Mouse (Mus musculus): ENCODE data around the gene Dazap2. TPM values are rescaled to one million over a fixed set of nuclear protein-coding genes. Genes with fewer than 3 reads are reported as not detected.

Dazap2 gene
- total RNA-seq, 2 experiments from 2014 or later: 161 to 177 TPM

- DNase-seq: no peak
- intact Hi-C loops (cut with DNase I): no loop called here
These were observed 20.9 kb downstream of the Dazap2 start for GRCm38 (mm10) chr15:100635851-100636645.

DNA sequence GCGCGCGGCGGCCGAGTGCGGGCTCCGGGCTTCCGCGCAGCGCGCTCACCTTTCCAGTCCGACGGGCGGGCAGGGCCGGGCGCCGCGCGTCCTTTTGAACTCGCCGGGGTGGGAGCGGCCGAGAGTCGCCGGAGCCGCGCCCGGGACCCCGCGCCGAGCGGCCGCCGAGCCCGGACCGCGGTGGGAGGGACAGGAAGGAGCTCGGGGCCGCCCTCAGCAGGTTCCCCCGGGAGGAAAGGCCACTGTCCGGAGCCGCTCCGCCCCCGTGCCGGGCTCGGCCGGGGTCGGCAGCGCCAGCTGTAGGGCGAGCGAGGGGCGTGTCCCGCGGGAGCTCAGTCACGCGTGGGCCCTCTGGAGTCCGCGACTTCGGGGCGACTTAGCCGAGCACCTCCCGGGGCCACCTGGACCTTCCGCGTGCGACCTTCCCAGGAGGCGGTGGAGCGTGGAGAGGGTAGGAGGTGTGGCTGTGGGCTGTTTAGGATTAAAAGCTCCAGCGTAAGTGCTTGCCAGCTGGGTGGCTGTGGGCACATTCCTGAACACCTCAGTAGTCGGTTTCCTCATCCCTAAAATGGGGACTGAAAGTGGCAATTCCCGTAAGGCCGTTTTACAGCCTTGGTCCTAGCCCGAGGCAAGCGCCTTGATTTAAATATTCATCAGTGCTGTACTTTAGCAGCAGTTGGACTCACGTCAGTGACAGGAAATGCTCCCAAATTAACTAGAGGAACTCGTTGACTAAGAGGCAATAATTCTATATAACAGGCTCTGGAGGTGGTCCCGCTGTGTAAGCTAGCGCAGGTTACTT lies 21.8 kb downstream of the Dazap2 start, which contains the start of gene Smagp:
Gene Smagp (minus strand): TSS at position 241 of the 802 bp plus-strand sequence.
- intact Hi-C loops (cut with DNase I): loop anchor here (1.0 kb wide), 1 partner anchor 100 kb away; no protein-coding TSS in a partner anchor
- DNase-seq: peak; percentile 68 to 72

DNA sequence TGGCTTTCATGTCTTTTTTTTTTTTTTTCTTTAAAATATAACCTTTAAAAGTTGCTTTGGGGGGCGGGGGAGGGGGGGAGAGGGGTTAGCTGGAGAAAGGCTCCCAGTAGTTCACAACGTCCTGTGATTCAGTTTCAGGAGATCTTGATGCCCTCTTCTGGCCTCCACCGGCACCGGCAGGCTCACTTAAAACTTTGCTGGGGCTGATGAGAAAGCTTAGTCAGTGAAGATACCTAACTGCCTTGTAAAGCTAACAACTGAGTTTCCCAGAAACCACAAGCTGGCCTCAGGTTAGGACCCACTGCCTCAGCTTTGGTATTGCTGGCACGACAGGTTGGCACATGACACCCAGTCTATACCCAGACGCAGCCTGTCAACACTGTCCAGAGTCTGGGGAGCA lies 22.5 kb downstream of the Dazap2 start:
- peak in 1 of 2 experiments; percentile 47 for DNase-seq
- intact Hi-C loops (cut with DNase I): loop anchor here (1.0 kb wide), 1 partner anchor 100 kb away; no protein-coding TSS in a partner anchor

GRCm38 (mm10) chr15:100639972-100640750 lies 25.0 kb downstream of the Dazap2 start:
- DNase-seq: no peak
- intact Hi-C loops (cut with DNase I): no loop called here

DNA sequence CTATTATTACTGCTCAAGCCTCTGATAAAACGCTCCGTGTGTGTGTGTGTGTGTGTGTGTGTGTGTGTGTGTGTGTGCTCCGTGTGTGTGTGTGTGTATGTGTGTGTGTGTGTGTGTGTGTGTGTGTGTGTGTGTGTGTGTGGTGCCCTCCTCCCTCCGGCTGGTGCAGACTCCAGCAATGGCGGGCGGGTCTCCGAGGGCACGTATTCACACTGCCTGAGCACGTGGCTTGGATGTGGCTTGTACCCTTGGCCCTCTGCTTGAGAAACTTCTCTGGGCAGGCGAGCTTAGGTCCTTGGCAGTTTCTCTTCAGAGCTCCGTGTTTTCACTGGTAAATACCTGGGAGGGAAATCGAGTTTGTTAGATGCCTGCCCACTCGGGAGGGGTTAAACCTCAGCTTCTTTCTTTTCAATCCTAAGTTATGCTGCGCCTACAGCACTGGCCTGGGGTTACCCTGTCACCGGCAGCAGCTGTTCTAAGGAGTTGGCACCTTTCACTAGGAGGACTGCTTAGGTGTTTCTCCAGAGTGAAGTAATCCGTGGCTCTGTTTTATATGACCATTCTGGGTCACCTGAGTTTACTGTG lies 26.2 kb downstream of the Dazap2 start:
- intact Hi-C loops (cut with DNase I): no loop called here
- no peak for DNase-seq

DNA sequence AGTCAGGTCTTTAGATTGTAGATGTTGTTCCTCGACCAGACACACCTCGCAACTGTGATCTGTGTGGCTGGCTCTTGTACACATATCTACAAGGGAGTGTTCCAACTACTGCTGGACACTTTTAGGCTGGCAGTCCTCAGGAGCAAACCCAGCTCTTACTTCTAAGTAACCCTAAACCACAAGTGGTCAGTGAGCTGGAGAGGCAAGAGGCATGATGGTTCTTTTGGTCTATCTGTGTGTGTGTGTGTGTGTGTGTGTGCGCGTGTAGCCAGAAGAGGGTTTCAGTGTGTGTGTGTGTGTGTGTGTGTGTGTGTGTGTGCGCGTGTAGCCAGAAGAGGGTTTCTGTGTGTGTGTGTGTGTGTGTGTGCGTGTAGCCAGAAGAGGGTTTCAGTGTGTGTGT lies 27.3 kb downstream of the Dazap2 start:
- intact Hi-C loops (cut with DNase I): no loop called here
- no peak for DNase-seq

DNA sequence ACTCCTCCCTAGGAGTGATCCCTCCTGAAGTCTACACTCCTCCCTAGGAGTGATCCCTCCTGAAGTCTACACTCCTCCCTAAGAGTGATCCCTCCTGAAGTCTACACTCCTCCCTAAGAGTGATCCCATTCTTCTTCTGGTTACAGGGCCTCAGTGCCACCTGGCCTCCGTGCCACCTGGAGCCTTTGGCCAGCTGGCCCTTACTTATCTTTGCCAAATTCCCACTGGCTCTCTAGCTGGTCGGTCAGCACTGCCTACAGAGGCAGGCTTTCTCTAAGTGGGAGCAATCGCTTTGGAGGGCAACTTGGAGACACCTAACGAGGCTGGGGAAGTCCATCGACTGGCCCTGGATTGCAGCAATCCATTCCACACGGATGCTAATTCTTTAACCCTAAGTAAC lies 31.0 kb downstream of the Dazap2 start:
- intact Hi-C loops (cut with DNase I): no loop called here
- DNase-seq: no peak

DNA sequence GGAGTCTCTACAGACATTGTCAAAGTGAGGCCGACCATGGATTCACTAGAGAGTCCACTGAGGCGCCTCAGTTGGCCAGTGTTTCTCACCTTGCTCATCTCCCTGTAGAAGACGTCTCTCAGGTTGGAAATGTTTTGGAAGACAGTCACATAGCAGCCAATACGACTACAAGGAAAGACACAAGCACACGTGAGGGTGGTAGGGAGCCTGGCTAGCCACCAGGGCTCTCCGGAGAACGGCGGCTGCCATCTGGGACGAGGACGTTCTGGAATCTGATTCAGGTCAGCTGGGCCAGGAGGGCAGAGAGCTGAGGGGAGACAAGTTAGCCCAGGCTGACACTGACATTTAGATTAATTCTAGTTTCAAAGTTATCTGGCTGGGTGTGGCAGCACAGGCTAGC lies 35.0 kb downstream of the Dazap2 start:
- DNase-seq: no peak
- intact Hi-C loops (cut with DNase I): no loop called here

GRCm38 (mm10) chr15:100651610-100652009 lies 36.5 kb downstream of the Dazap2 start:
- no peak for DNase-seq
- intact Hi-C loops (cut with DNase I): no loop called here

DNA sequence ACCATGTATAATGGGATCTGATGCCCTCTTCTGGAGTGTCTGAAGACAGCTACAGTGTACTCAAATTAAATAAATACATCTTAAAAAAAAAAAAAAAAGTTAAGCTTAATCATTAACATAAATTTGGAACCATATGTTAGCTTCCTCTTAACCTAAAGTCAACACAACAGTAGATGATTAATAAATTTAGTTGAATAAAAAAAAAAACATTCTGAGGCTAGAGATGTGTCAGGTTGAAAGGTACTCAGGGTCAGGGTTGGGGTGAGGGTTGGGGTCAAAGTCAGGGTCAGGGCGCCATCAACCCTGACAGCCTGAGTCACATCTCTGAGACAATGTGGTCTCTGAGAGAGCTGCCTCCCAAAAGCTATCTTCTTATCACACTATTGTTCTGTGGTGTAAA lies 39.1 kb downstream of the Dazap2 start:
- DNase-seq: no peak
- intact Hi-C loops (cut with DNase I): no loop called here

GRCm38 (mm10) chr15:100655201-100655600 lies 40.1 kb downstream of the Dazap2 start:
- no peak for DNase-seq
- intact Hi-C loops (cut with DNase I): no loop called here

- intact Hi-C loops (cut with DNase I): no loop called here
- no peak for DNase-seq
These were observed 45.2 kb downstream of the Dazap2 start for GRCm38 (mm10) chr15:100660306-100660705.

GRCm38 (mm10) chr15:100660805-100661204 lies 45.7 kb downstream of the Dazap2 start:
- intact Hi-C loops (cut with DNase I): no loop called here
- DNase-seq: no peak

DNA sequence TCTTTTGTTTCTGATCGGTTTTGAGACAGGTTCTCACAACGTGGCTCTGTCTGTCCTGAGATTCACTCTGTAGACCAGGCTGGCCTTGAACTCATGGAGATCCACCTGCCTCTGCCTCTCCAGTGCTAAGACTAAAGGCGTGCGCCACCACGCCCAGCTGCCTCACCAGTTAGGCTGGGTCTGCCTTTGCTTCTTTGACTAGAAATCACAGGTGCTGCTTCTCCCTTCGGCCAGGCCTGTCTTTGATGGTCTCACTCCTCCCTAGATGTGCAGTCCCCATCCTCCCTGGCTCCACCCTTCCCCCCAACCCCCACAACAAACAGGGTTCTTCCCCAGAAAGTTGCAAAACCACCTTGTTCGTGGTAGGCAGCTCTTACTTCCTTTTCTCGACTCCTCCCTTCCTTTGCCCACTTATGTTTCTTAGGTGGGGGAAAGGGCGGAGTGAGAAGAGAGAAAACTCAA lies 49.7 kb downstream of the Dazap2 start:
- DNase-seq: no peak
- intact Hi-C loops (cut with DNase I): no loop called here

GRCm38 (mm10) chr15:100665411-100666218 lies 50.5 kb downstream of the Dazap2 start:
- no peak for DNase-seq
- intact Hi-C loops (cut with DNase I): no loop called here

DNA sequence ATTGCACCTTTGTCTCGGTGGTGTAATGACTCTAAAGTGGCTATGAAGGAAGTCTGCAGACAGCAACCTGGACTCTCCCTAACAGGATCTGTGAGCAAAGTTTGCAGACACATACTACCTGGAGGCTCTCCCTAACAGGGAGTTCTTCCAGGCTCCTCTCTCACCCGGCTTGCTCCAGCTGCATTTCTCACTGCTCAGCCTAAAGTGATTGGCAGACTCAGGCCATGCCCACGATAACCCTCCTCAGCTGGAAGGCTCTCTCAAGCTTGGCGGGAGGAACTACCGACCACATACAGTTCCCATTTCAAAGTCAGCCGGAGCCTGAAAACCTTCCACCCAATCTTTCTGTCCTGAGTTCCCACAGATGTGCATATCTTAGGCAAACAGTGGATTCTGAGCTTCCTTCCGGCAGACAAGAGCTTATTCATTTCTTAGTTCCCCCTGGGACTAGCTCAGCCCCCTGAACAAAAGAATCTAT lies 51.1 kb downstream of the Dazap2 start:
- DNase-seq: peak; percentile 22 to 34
- intact Hi-C loops (cut with DNase I): no loop called here

DNA sequence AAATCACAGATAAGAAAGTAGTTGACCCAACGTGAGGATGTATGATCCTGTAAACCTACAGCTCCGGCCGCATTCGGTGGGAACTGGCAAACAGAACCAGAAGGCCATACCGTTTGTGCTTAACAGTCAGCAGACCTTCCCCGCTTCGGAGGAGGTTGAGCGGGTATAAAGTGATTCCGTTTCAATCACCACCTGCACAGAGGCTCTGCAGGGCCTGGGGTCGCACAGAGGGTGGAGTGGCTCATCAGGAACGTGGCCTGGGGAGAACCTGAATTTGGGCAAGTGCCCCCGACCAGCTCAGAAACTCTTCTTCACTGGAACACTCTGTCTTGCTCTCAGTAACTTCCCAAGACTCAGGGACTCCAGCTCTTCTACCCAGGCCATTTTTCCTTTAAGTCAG lies 51.7 kb downstream of the Dazap2 start:
- DNase-seq: no peak
- intact Hi-C loops (cut with DNase I): no loop called here

GRCm38 (mm10) chr15:100667420-100667819 lies 52.3 kb downstream of the Dazap2 start:
- intact Hi-C loops (cut with DNase I): no loop called here

DNA sequence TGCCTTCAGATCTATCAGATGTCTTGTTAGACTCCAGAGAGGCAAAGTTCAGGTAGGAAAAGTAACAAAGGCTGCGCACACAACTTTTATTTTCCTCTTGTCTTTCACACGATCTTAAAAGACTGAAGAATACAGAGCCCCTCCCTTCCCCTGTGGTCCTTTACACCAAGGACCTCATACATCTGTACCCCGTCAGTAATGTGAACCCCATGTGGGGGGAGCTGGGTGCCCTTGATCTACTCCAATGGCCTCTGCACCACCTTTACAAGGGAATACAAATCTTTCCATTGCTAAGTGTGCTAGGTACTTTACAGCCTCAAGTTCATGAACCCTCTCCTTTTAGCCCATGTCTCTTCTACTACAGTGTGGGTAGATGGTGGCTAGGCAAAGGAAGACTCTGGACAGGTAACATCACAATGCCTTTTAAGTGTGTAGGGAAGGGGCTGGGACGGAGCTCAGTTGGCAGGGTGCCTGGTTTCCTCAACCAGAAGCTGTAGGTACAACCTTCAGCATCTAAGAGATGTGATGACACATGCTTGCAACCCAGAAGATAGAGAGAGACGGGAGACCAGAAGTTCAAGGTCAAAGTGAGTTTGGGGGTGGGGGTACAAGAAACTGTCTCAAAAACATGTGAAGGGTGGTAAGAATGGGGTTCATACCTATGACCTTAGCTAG lies 52.9 kb downstream of the Dazap2 start:
- intact Hi-C loops (cut with DNase I): no loop called here
- no peak for DNase-seq

More at GRCm38 (mm10) chr15:100667420-100667819, 52.3 kb downstream of the Dazap2 start:
- DNase-seq: no peak
